Mouse (Mus musculus) megakaryocyte, embryonic 14.5 days (primary cell): Measurements from ENCODE around the gene Srrm3.

Source experiments
- FLI1 ChIP-seq: IDR thresholded peaks from 2 replicates; pipeline ENCODE4 v1.6.1; 2012; ENCODE audit warnings: low read length, inconsistent platforms, mixed read lengths
- GATA1 ChIP-seq: IDR thresholded peaks from 3 replicates; pipeline ENCODE4 v1.6.1; 2012; ENCODE audit warnings: mixed read lengths, low read length, inconsistent platforms, borderline replicate concordance

DNA sequence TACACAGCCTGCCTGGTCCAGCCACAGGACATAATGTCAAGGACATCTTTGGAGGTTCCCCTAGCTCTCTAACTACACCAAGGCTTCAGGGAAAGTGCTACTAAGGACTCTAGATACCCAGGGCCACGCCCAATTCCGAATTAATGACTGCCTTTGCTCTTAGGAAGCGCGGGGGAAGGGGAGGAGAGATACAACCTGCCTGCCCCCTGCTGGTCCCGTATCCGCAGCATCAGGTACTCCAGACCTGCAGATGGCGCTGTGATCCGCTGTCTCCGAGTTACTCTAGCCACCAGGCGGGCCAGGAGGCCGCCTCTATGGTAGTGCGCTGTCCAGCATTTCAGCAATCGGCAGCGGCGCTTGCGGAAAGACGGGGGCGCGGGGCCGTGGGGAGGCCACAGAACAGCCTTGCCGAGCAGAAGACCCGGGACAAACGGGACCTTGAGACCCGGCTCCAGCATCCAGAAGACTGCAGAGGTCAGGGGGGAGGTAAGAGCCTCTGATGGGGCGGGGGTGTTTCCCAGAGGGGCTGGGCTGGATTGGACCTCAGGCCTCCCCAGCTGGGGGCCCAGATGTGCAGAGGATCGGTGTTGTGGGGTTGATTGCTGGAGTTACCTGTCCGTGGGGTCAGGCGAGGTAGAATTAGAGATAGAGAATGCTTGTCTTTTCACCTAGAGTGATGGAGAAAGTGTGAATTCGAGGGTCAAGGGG, at the start of gene Srrm3:
- TF ChIP-seq GATA1: no peak
- TF ChIP-seq FLI1: no peak
